Mouse (Mus musculus) erythroblast, embryonic 14.5 days (primary cell): ENCODE data around the gene U2af2.

ENCODE experiments used
- GATA1 ChIP-seq: IDR thresholded peaks from 2 replicates; pipeline ENCODE4 v1.6.1; 2012; ENCODE audit warnings: low read length, inconsistent platforms, mixed read lengths
- TAL1 ChIP-seq: IDR thresholded peaks from 3 replicates; pipeline ENCODE4 v1.6.1; 2012; ENCODE audit warnings: low read length, inconsistent platforms, mixed read lengths

GRCm38 (mm10) chr7:5086921-5087440, 25.0 kb downstream of the U2af2 start:
- TF ChIP-seq GATA1 (no peak), TAL1 (no peak)
